Mouse (Mus musculus): ENCODE results near the gene Zmym6.

The Zmym6 gene

GRCm38 (mm10) chr4:127107566-127107965 is 30.4 kb downstream of the Zmym6 start:
- in situ Hi-C loops (cut with MboI; ENCODE audit: low pct_unique_long_range_greater_than_20kb in 1 of 2, low sequenced_read_pairs in 2 of 2, unreplicated experiment in 1 of 2) = no loop called here

- in situ Hi-C loops (cut with MboI; ENCODE audit: low pct_unique_long_range_greater_than_20kb in 1 of 2, low sequenced_read_pairs in 2 of 2, unreplicated experiment in 1 of 2) = no loop called here
Measured at GRCm38 (mm10) chr4:127110570-127110969, 33.4 kb downstream of the Zmym6 start.

DNA sequence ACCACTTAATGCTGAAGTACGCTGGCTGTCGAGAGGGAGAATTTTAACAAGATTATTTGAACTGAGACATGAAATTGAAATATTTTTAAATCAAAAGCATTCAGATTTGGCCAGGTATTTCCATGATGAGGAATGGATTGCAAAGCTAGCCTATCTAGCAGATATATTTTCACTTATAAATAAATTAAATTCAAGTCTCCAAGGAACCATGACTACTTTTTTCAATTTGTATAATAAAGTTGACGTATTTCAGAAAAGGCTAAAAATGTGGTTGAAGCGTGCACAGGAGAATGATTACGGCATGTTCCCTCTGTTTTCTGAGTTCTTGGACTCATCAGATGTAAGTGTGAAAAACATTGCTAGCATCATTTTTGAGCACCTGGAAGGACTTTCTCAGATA is 46.2 kb downstream of the Zmym6 start, which contains the start of gene Tmem35b:
Tmem35b (plus strand) TSS at position 301 of the 400 bp plus-strand sequence.
- in situ Hi-C loops (cut with MboI; ENCODE audit: low pct_unique_long_range_greater_than_20kb in 1 of 2, low sequenced_read_pairs in 2 of 2, unreplicated experiment in 1 of 2) = no loop called here

- in situ Hi-C loops (cut with MboI; ENCODE audit: low pct_unique_long_range_greater_than_20kb in 1 of 2, low sequenced_read_pairs in 2 of 2, unreplicated experiment in 1 of 2) = no loop called here
Measured at GRCm38 (mm10) chr4:127124331-127124730, 47.1 kb downstream of the Zmym6 start.

GRCm38 (mm10) chr4:127125834-127126463 is 48.8 kb downstream of the Zmym6 start:
- in situ Hi-C loops (cut with MboI; ENCODE audit: low pct_unique_long_range_greater_than_20kb in 1 of 2, low sequenced_read_pairs in 2 of 2, unreplicated experiment in 1 of 2) = no loop called here

DNA sequence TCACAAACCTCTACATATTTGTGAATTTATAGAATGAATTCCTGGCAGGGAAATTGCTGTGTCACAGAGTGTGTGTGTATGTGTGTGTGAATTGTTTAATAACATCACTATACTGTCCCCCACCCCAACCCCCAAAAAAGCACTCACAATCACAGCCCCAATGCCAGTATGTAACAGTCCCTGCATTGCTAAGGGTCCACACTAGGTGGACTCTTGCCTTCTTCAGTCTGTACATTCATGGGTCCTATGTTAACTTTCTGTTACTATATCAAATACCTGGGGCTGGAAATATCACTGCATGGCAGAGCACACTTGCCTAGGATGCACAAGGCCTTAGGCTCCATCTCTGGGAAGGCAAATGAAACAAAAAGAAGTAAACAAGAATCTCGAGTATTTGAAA is 57.5 kb downstream of the Zmym6 start:
- in situ Hi-C loops (cut with MboI; ENCODE audit: low pct_unique_long_range_greater_than_20kb in 1 of 2, low sequenced_read_pairs in 2 of 2, unreplicated experiment in 1 of 2) = no loop called here

- in situ Hi-C loops (cut with MboI; ENCODE audit: low pct_unique_long_range_greater_than_20kb in 1 of 2, low sequenced_read_pairs in 2 of 2, unreplicated experiment in 1 of 2) = no loop called here
Measured at GRCm38 (mm10) chr4:127137591-127137990, 60.4 kb downstream of the Zmym6 start.

DNA sequence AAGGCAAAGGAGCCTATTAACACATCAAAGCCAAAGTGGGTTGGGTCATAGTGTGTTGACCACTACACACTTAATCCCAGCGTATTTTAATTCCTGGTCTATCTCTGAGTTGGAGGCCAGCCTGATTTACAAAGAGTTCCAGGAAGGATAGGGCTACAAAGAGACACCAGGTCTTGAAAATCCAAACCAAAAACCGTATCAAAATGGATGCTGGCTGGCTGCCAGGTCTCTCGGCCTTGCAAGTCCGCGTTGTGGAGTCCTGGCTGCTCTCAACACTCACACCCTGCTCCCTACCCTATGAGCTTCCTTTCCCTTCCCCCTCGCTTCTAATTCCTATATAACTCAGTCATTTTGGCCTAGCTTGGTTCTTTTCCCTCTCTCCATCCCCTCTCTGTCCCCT is 61.3 kb downstream of the Zmym6 start:
- in situ Hi-C loops (cut with MboI; ENCODE audit: low pct_unique_long_range_greater_than_20kb in 1 of 2, low sequenced_read_pairs in 2 of 2, unreplicated experiment in 1 of 2) = no loop called here

GRCm38 (mm10) chr4:127150031-127150430 is 72.8 kb downstream of the Zmym6 start:
- in situ Hi-C loops (cut with MboI; ENCODE audit: low pct_unique_long_range_greater_than_20kb in 1 of 2, low sequenced_read_pairs in 2 of 2, unreplicated experiment in 1 of 2) = loop anchor here (5.0 to 10.0 kb wide), 2 partner anchors 92 to 95 kb away; partner anchors contain the start of gene Smim12 (in 2 of the 2)

DNA sequence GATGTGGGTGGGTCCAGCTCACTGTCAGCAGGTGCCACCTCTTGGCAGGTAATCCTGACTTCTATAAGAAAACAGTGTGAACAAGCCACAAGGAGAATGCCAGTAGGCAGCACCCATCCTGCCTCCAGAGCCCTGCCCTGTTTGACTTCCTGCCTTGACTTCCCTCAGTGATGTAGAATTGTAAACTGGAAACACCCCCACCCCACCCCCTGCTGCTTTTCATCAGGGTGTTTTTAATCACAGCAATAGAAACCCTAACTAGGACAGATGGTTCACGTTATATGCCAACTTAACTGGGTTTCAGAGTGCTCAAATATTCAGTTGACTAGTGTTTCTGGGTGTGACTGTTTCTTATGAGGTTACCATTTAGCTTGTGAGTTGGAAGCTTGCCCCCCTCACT is 76.2 kb downstream of the Zmym6 start:
- in situ Hi-C loops (cut with MboI; ENCODE audit: low pct_unique_long_range_greater_than_20kb in 1 of 2, low sequenced_read_pairs in 2 of 2, unreplicated experiment in 1 of 2) = loop anchor here (5.0 to 10.0 kb wide), 2 partner anchors 89 to 91 kb away; partner anchors contain the start of gene Smim12 (in 2 of the 2)

GRCm38 (mm10) chr4:127155757-127156156 is 78.6 kb downstream of the Zmym6 start:
- in situ Hi-C loops (cut with MboI; ENCODE audit: low pct_unique_long_range_greater_than_20kb in 1 of 2, low sequenced_read_pairs in 2 of 2, unreplicated experiment in 1 of 2) = loop anchor here in 1 of 2 experiments (10.0 kb wide), 1 partner anchor 89 kb away; the partner anchor contains the start of gene Smim12

GRCm38 (mm10) chr4:127157746-127158145 is 80.6 kb downstream of the Zmym6 start:
- in situ Hi-C loops (cut with MboI; ENCODE audit: low pct_unique_long_range_greater_than_20kb in 1 of 2, low sequenced_read_pairs in 2 of 2, unreplicated experiment in 1 of 2) = loop anchor here in 1 of 2 experiments (10.0 kb wide), 1 partner anchor 87 kb away; the partner anchor contains the start of gene Smim12

- in situ Hi-C loops (cut with MboI; ENCODE audit: low pct_unique_long_range_greater_than_20kb in 1 of 2, low sequenced_read_pairs in 2 of 2, unreplicated experiment in 1 of 2) = no loop called here
Measured at GRCm38 (mm10) chr4:127163926-127164325, 86.7 kb downstream of the Zmym6 start.

GRCm38 (mm10) chr4:127167096-127167495 is 89.9 kb downstream of the Zmym6 start:
- in situ Hi-C loops (cut with MboI; ENCODE audit: low pct_unique_long_range_greater_than_20kb in 1 of 2, low sequenced_read_pairs in 2 of 2, unreplicated experiment in 1 of 2) = no loop called here

DNA sequence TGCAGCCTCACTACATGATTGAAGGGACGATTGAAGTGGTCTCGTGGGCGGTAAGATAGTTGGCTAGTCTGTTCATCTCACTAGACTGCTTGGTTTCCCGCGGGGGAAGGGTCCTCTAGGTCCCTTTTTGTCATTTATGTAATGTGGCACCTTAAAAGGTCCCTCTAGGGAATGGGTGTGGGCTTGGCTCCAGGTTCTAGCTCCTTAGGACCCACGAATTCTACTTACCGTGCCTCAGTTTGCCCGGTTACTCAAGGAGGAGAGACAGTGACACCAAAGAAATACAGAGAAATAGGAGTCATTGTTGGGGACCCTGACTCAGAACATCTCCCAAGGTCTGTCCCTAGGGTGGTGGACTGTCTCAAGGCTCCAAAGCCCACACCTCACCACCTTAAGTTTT is 90.5 kb downstream of the Zmym6 start:
- in situ Hi-C loops (cut with MboI; ENCODE audit: low pct_unique_long_range_greater_than_20kb in 1 of 2, low sequenced_read_pairs in 2 of 2, unreplicated experiment in 1 of 2) = no loop called here

- in situ Hi-C loops (cut with MboI; ENCODE audit: low pct_unique_long_range_greater_than_20kb in 1 of 2, low sequenced_read_pairs in 2 of 2, unreplicated experiment in 1 of 2) = no loop called here
Measured at GRCm38 (mm10) chr4:127168211-127168913, 91.2 kb downstream of the Zmym6 start.

DNA sequence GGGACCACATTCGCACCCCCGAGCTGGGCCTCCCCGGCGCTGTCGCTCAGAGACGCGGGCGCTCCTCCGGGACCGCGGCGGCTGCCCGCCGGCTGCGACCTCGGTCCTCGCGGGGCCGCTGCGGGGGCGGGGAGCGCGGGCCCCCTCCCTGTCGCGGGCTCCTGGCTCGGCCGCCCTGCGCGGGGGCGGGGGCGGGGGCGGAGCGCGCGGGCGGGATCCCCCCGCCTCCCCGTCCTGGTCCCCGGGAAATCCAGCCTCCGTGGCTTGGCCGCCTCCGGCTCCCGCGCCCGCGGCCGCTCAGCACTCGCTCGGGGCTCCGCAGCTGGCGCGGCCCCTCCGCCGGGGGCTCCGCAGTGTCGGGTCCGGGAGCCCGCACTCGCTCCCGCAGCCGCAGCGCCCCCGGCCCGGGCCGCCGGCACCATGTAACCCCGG is 91.7 kb downstream of the Zmym6 start, which contains the start of gene Dlgap3:
Dlgap3 (plus strand) TSS at position 291 of the 432 bp plus-strand sequence.
- in situ Hi-C loops (cut with MboI; ENCODE audit: low pct_unique_long_range_greater_than_20kb in 1 of 2, low sequenced_read_pairs in 2 of 2, unreplicated experiment in 1 of 2) = no loop called here

DNA sequence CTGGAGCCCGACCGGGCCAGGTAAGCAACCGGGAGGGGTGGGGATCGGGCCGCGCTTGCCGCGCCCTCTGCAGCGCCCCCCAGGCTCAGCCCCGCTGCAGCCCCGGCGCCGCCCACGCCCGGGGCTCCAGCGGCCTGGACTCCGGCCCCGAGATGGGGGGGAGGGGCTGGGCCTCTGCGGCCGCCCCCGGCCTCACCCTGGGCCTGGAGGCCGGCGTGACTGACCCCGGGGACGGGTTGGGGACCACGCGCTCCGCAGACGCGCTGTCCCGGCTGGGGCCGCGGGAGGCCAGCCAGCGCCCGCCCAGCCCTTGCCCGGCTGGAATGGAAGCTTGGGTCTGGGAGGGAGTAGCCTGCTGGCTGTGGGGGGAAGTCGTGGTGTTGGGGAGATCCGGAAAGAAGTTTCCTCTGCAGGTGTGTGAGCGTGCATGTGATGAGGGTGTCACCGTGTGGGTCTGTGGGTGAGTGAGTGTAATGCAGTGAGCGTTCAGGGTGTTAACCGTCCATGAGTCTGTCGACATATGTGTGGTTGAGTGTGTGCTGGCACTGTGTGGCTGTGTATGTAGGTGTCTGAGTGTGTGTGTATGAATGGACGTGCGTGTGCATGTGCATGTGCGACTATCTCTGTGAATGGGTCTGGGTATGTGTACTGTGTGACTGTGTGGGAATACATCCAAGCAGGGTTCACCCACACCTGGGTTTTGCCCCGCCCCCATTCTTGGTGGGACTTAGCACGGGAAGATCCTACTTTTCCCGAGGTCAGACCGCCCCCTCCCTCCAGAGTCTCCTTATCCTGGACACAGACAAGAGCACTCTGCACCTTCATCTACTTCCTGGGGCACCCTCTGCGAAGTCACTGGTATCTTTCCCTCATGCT is 92.4 kb downstream of the Zmym6 start:
- in situ Hi-C loops (cut with MboI; ENCODE audit: low pct_unique_long_range_greater_than_20kb in 1 of 2, low sequenced_read_pairs in 2 of 2, unreplicated experiment in 1 of 2) = no loop called here

DNA sequence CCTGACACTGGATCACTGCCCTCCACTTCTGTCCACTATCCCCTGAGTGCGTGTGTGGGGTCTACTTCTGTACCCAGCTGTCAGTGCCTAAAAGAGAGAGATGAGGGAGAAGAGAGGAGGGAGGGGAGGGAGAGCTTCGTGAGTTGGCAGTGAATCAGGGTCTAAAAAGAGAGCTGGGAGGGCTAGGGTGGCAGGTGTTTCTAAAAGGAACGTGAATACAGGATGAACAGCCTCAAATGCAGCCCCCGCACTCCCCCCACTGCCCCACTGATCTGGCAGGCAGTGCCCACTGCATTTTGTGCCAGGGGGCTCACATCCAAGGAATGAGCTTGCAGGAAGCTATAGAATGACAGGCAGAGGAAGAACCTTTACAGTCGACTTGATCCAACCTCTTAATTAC is 93.7 kb downstream of the Zmym6 start:
- in situ Hi-C loops (cut with MboI; ENCODE audit: low pct_unique_long_range_greater_than_20kb in 1 of 2, low sequenced_read_pairs in 2 of 2, unreplicated experiment in 1 of 2) = no loop called here

Measured in mouse embryonic stem cell (cell line).